Mouse (Mus musculus) limb, embryonic 12.5 days (tissue): ENCODE measurements around the gene Smdt1. TPM values are rescaled to one million over a fixed set of nuclear protein-coding genes. Genes with fewer than 3 reads are reported as not detected.

Source experiments
- ATAC-seq: fragments of 200-750 bp; cut with Nextera tagmentation; 2 replicates; pipeline ENCODE4 v1.8.0; 2017; ENCODE audit warnings: low read depth, moderate TSS enrichment; ENCODE audit not compliant: insufficient number of reproducible peaks, insufficient read depth, low FRiP score, low TSS enrichment
- H3K27ac ChIP-seq: fragments of 300-500 bp; sonication (generic); 2 replicates; pipeline ENCODE4 v1.5.1; 2016; ENCODE audit warnings: mild to moderate bottlenecking, moderate library complexity
- H3K27me3 ChIP-seq: fragments of 300-500 bp; sonication (generic); 2 replicates; pipeline ENCODE4 v1.6.1; 2016; ENCODE audit warnings: mild to moderate bottlenecking, moderate library complexity
- H3K36me3 ChIP-seq: fragments of 300-500 bp; sonication (generic); 2 replicates; pipeline ENCODE4 v1.6.1; 2016; ENCODE audit warnings: mild to moderate bottlenecking, moderate library complexity
- H3K4me1 ChIP-seq: fragments of 300-500 bp; sonication (generic); replicated peaks from 2 replicates; pipeline ENCODE4 v1.6.1; 2016
- H3K4me2 ChIP-seq: fragments of 300-500 bp; sonication (generic); 2 replicates; pipeline ENCODE4 v1.6.1; 2016; ENCODE audit warnings: mild to moderate bottlenecking, moderate library complexity
- H3K4me3 ChIP-seq: fragments of 300-500 bp; sonication (generic); replicated peaks from 2 replicates; pipeline ENCODE4 v1.5.1; 2016; ENCODE audit warnings: mild to moderate bottlenecking
- H3K9ac ChIP-seq: fragments of 300-500 bp; sonication (generic); replicated peaks from 2 replicates; pipeline ENCODE4 v1.6.1; 2016; ENCODE audit warnings: mild to moderate bottlenecking, moderate library complexity
- H3K9me3 ChIP-seq: fragments of 300-500 bp; sonication (generic); 2 replicates; pipeline ENCODE4 v1.6.1; 2016; ENCODE audit warnings: mild to moderate bottlenecking, moderate library complexity
- WGBS: fragments of 180-500 bp; shearing (Covaris S2); methylation state at CpG from one replicate; pipeline ENCODE4 v1.1.7; 2016; 5-methylcytosine and 5-hydroxymethylcytosine counted together
- polyA plus RNA-seq: library from polyadenylated mRNA; unstranded; fragments of >200 nt; fragmentation: Nextera tagmentation; extraction: Ambion mirVana; gene quantifications from 2 replicates; pipeline ENCODE4 v1.2.1, GENCODE M21; 2016

Gene Smdt1
- polyA plus RNA-seq, 1 experiment from 2014 or later: 226 TPM

- Histone ChIP-seq H3K27ac (no peak overlapping the region), H3K4me1 (peaks cover 28% of the 10 kb centered on the region), H3K4me3 (no peak overlapping the region), H3K9ac (no peak overlapping the region), H3K27me3 (peaks cover 9% of the 10 kb centered on the region), H3K36me3 (peaks cover 16% of the 10 kb centered on the region), H3K4me2 (no peak overlapping the region), H3K9me3 (no peaks in the 10 kb centered on the region)
- 91% methylated on average over 27 of the region's 27 CpGs for WGBS
- no peak for ATAC-seq
Observed at GRCm38 (mm10) chr15:82343368-82344287, 4.9 kb downstream of the Smdt1 start.

- no peak for ATAC-seq
- H3K36me3 ChIP-seq: peaks cover 29% of the 10 kb centered on the region
- H3K9me3 ChIP-seq: no peaks in the 10 kb centered on the region
- no peak overlapping the region for H3K9ac ChIP-seq
- 90% methylated on average over 6 of the region's 6 CpGs for WGBS
- H3K4me1 ChIP-seq: peaks cover 28% of the 10 kb centered on the region
- H3K27ac ChIP-seq: peak overlapping the region; percentile 47; the same call in 1 of the 2 replicates
- peaks cover 6% of the 10 kb centered on the region for H3K27me3 ChIP-seq
- no peak overlapping the region for H3K4me3 ChIP-seq
- H3K4me2 ChIP-seq: no peak overlapping the region
Observed at GRCm38 (mm10) chr15:82344971-82345370, 6.2 kb downstream of the Smdt1 start.

GRCm38 (mm10) chr15:82345820-82346470, 7.2 kb downstream of the Smdt1 start:
- Histone ChIP-seq H3K4me3 (peak overlapping the region; percentile 62), H3K9me3 (no peaks in the 10 kb centered on the region), H3K36me3 (peaks cover 39% of the 10 kb centered on the region), H3K9ac (peak overlapping the region; percentile 63), H3K4me1 (peaks cover 25% of the 10 kb centered on the region), H3K4me2 (peak overlapping the region; percentile 86), H3K27ac (peak overlapping the region; percentile 72), H3K27me3 (no peaks in the 10 kb centered on the region)
- under 1% methylated on average over 51 of the region's 51 CpGs for WGBS
- ATAC-seq: peak; percentile 98

GRCm38 (mm10) chr15:82346580-82347302, 8.0 kb downstream of the Smdt1 start:
- peaks cover 44% of the 10 kb centered on the region for H3K36me3 ChIP-seq
- no peaks in the 10 kb centered on the region for H3K27me3 ChIP-seq
- H3K9ac ChIP-seq: peak overlapping the region; percentile 63
- no peaks in the 10 kb centered on the region for H3K9me3 ChIP-seq
- ATAC-seq: no peak
- H3K27ac ChIP-seq: peak overlapping the region; percentile 37
- WGBS: 65% methylated on average over 14 of the region's 14 CpGs
- H3K4me3 ChIP-seq: peak overlapping the region; percentile 62
- peaks cover 21% of the 10 kb centered on the region for H3K4me1 ChIP-seq
- H3K4me2 ChIP-seq: peak overlapping the region; percentile 86

GRCm38 (mm10) chr15:82347303-82347676, 8.5 kb downstream of the Smdt1 start:
- Histone ChIP-seq H3K4me3 (peak overlapping the region; percentile 62), H3K27ac (no peak overlapping the region), H3K9ac (peak overlapping the region; percentile 63), H3K9me3 (no peaks in the 10 kb centered on the region), H3K4me1 (peaks cover 21% of the 10 kb centered on the region), H3K4me2 (peak overlapping the region; percentile 86), H3K36me3 (peaks cover 47% of the 10 kb centered on the region), H3K27me3 (no peaks in the 10 kb centered on the region)
- no peak for ATAC-seq
- WGBS: 79% methylated on average over 4 of the region's 4 CpGs

GRCm38 (mm10) chr15:82347852-82348251, 9.1 kb downstream of the Smdt1 start:
- H3K27ac ChIP-seq: no peak overlapping the region
- no peak overlapping the region for H3K4me3 ChIP-seq
- H3K9me3 ChIP-seq: no peaks in the 10 kb centered on the region
- H3K4me2 ChIP-seq: 0 out of 2 replicates have a peak overlapping the region, but pooled peaks have one; percentile 86
- H3K27me3 ChIP-seq: no peaks in the 10 kb centered on the region
- H3K4me1 ChIP-seq: peaks cover 24% of the 10 kb centered on the region
- whole genome bisulfite sequencing: 94% methylated on average over 12 of the region's 12 CpGs
- ATAC-seq: no peak
- peaks cover 47% of the 10 kb centered on the region for H3K36me3 ChIP-seq
- H3K9ac ChIP-seq: no peak overlapping the region

GRCm38 (mm10) chr15:82348258-82348998, 9.7 kb downstream of the Smdt1 start:
- 89% methylated on average over 8 of the region's 8 CpGs for WGBS

GRCm38 (mm10) chr15:82348999-82349341, 10.2 kb downstream of the Smdt1 start:
- Histone ChIP-seq H3K9me3 (no peaks in the 10 kb centered on the region), H3K4me3 (no peak overlapping the region), H3K4me1 (peaks cover 30% of the 10 kb centered on the region), H3K27ac (no peak overlapping the region), H3K4me2 (no peak overlapping the region), H3K36me3 (peaks cover 45% of the 10 kb centered on the region), H3K9ac (no peak overlapping the region), H3K27me3 (no peaks in the 10 kb centered on the region)
- ATAC-seq: no peak
- WGBS: 84% methylated on average over 2 of the region's 2 CpGs

More at GRCm38 (mm10) chr15:82348258-82348998, 9.7 kb downstream of the Smdt1 start:
- H3K9ac ChIP-seq: no peak overlapping the region
- H3K4me2 ChIP-seq: no peak overlapping the region
- no peak overlapping the region for H3K27ac ChIP-seq
- no peak for ATAC-seq
- H3K4me1 ChIP-seq: peaks cover 30% of the 10 kb centered on the region
- H3K36me3 ChIP-seq: peaks cover 46% of the 10 kb centered on the region
- H3K9me3 ChIP-seq: no peaks in the 10 kb centered on the region
- no peaks in the 10 kb centered on the region for H3K27me3 ChIP-seq
- H3K4me3 ChIP-seq: no peak overlapping the region

GRCm38 (mm10) chr15:82350349-82350748, 11.6 kb downstream of the Smdt1 start:
- no peaks in the 10 kb centered on the region for H3K27me3 ChIP-seq
- 94% methylated on average over 4 of the region's 4 CpGs for WGBS
- H3K27ac ChIP-seq: no peak overlapping the region
- no peak overlapping the region for H3K9ac ChIP-seq
- ATAC-seq: no peak
- H3K4me3 ChIP-seq: no peak overlapping the region
- no peak overlapping the region for H3K4me2 ChIP-seq
- peaks cover 45% of the 10 kb centered on the region for H3K36me3 ChIP-seq
- no peaks in the 10 kb centered on the region for H3K9me3 ChIP-seq
- H3K4me1 ChIP-seq: peaks cover 32% of the 10 kb centered on the region

GRCm38 (mm10) chr15:82351480-82351879, 12.7 kb downstream of the Smdt1 start:
- WGBS: 91% methylated on average over 3 of the region's 3 CpGs
- no peak overlapping the region for H3K4me3 ChIP-seq
- H3K36me3 ChIP-seq: peaks cover 45% of the 10 kb centered on the region
- H3K27ac ChIP-seq: no peak overlapping the region
- H3K9me3 ChIP-seq: no peaks in the 10 kb centered on the region
- peaks cover 31% of the 10 kb centered on the region for H3K4me1 ChIP-seq
- no peak for ATAC-seq
- no peak overlapping the region for H3K4me2 ChIP-seq
- H3K9ac ChIP-seq: no peak overlapping the region
- no peaks in the 10 kb centered on the region for H3K27me3 ChIP-seq
